Mouse (Mus musculus): ENCODE results near the gene Tec. TPM values are rescaled to one million over a fixed set of nuclear protein-coding genes. Genes with fewer than 3 reads are reported as not detected.

Tec gene
- polyA plus RNA-seq, 1 experiment from 2014 or later: 4.3 TPM

- H3K27ac ChIP-seq: no peak overlapping the region
- H3K4me1 ChIP-seq (replicated peaks): no peaks in the 10 kb centered on the region; the same call in 1 of the 2 replicates
- no peaks in the 10 kb centered on the region for H3K27me3 ChIP-seq (ENCODE audit: insufficient read depth, poor library complexity, severe bottlenecking)
- no peak for DNase-seq (ENCODE audit: low spot score)
- WGBS: 82% methylated on average over 2 of the region's 2 CpGs
- H3K36me3 ChIP-seq: no peaks in the 10 kb centered on the region
- H3K4me3 ChIP-seq: no peak overlapping the region
- no peaks in the 10 kb centered on the region for H3K9me3 ChIP-seq
Observed at GRCm38 (mm10) chr5:72776127-72776526, 92.2 kb downstream of the Tec start.

- H3K27me3 ChIP-seq (ENCODE audit: insufficient read depth, poor library complexity, severe bottlenecking): no peaks in the 10 kb centered on the region
- 72% methylated on average over 6 of the region's 6 CpGs for WGBS
- no peaks in the 10 kb centered on the region; the same call in 1 of the 2 replicates for H3K4me1 ChIP-seq (replicated peaks)
- no peaks in the 10 kb centered on the region for H3K9me3 ChIP-seq
- H3K27ac ChIP-seq: no peak overlapping the region
- no peak for DNase-seq (ENCODE audit: low spot score)
- H3K36me3 ChIP-seq: no peaks in the 10 kb centered on the region
- no peak overlapping the region for H3K4me3 ChIP-seq
Observed at GRCm38 (mm10) chr5:72769841-72770240, 98.4 kb downstream of the Tec start.

GRCm38 (mm10) chr5:72763546-72763945 is 104.7 kb downstream of the Tec start:
- Histone ChIP-seq H3K9me3 (no peaks in the 10 kb centered on the region), H3K4me3 (no peak overlapping the region), H3K27ac (no peak overlapping the region), H3K4me1 (replicated peaks) (0 out of 2 replicates have a peak, but pooled peaks cover 3% of the 10 kb centered on the region), H3K36me3 (no peaks in the 10 kb centered on the region), H3K27me3 (ENCODE audit: insufficient read depth, poor library complexity, severe bottlenecking) (no peaks in the 10 kb centered on the region)
- DNase-seq (ENCODE audit: low spot score): no peak
- WGBS: 90% methylated on average over 5 of the region's 5 CpGs

- Histone ChIP-seq H3K4me1 (replicated peaks) (0 out of 2 replicates have a peak, but pooled peaks cover 3% of the 10 kb centered on the region), H3K36me3 (no peaks in the 10 kb centered on the region), H3K27me3 (ENCODE audit: insufficient read depth, poor library complexity, severe bottlenecking) (no peaks in the 10 kb centered on the region), H3K27ac (no peak overlapping the region), H3K9me3 (no peaks in the 10 kb centered on the region), H3K4me3 (no peak overlapping the region)
- 80% methylated on average over 3 of the region's 3 CpGs for WGBS
- DNase-seq (ENCODE audit: low spot score): no peak
Observed at GRCm38 (mm10) chr5:72763025-72763424, 105.3 kb downstream of the Tec start.

GRCm38 (mm10) chr5:72761758-72762157 is 106.5 kb downstream of the Tec start:
- 68% methylated on average over 5 of the region's 5 CpGs for WGBS
- no peak for DNase-seq (ENCODE audit: low spot score)
- Histone ChIP-seq H3K4me1 (replicated peaks) (0 out of 2 replicates have a peak, but pooled peaks cover 3% of the 10 kb centered on the region), H3K9me3 (no peaks in the 10 kb centered on the region), H3K4me3 (no peak overlapping the region), H3K36me3 (no peaks in the 10 kb centered on the region), H3K27ac (no peak overlapping the region), H3K27me3 (ENCODE audit: insufficient read depth, poor library complexity, severe bottlenecking) (no peaks in the 10 kb centered on the region)

GRCm38 (mm10) chr5:72761237-72761636 is 107.0 kb downstream of the Tec start:
- 0 out of 2 replicates have a peak, but pooled peaks cover 3% of the 10 kb centered on the region for H3K4me1 ChIP-seq (replicated peaks)
- no peaks in the 10 kb centered on the region for H3K9me3 ChIP-seq
- H3K4me3 ChIP-seq: no peak overlapping the region
- no peaks in the 10 kb centered on the region for H3K27me3 ChIP-seq (ENCODE audit: insufficient read depth, poor library complexity, severe bottlenecking)
- 87% methylated on average over 5 of the region's 5 CpGs for WGBS
- H3K36me3 ChIP-seq: no peaks in the 10 kb centered on the region
- DNase-seq (ENCODE audit: low spot score): no peak
- no peak overlapping the region for H3K27ac ChIP-seq

GRCm38 (mm10) chr5:72758925-72759924 is 109.1 kb downstream of the Tec start:
- H3K27ac ChIP-seq: no peak overlapping the region
- H3K36me3 ChIP-seq: no peaks in the 10 kb centered on the region
- WGBS: 76% methylated on average over 13 of the region's 13 CpGs
- no peak for DNase-seq (ENCODE audit: low spot score)
- H3K27me3 ChIP-seq (ENCODE audit: insufficient read depth, poor library complexity, severe bottlenecking): no peaks in the 10 kb centered on the region
- H3K4me1 ChIP-seq (replicated peaks): 0 out of 2 replicates have a peak, but pooled peaks cover 3% of the 10 kb centered on the region
- H3K9me3 ChIP-seq: no peaks in the 10 kb centered on the region
- no peak overlapping the region for H3K4me3 ChIP-seq

- WGBS: 84% methylated on average over 18 of the region's 18 CpGs
- Histone ChIP-seq H3K27ac (no peak overlapping the region), H3K27me3 (ENCODE audit: insufficient read depth, poor library complexity, severe bottlenecking) (no peaks in the 10 kb centered on the region), H3K36me3 (no peaks in the 10 kb centered on the region), H3K9me3 (no peaks in the 10 kb centered on the region), H3K4me1 (replicated peaks) (0 out of 2 replicates have a peak, but pooled peaks cover 3% of the 10 kb centered on the region), H3K4me3 (no peak overlapping the region)
- no peak for DNase-seq (ENCODE audit: low spot score)
Observed at GRCm38 (mm10) chr5:72757155-72757773, 111.0 kb downstream of the Tec start.

GRCm38 (mm10) chr5:72755941-72756340 is 112.3 kb downstream of the Tec start:
- no peak overlapping the region for H3K27ac ChIP-seq
- no peak overlapping the region for H3K4me3 ChIP-seq
- no peaks in the 10 kb centered on the region for H3K9me3 ChIP-seq
- DNase-seq (ENCODE audit: low spot score): no peak
- H3K4me1 ChIP-seq (replicated peaks): no peaks in the 10 kb centered on the region
- WGBS: 90% methylated on average over 8 of the region's 8 CpGs
- no peaks in the 10 kb centered on the region for H3K27me3 ChIP-seq (ENCODE audit: insufficient read depth, poor library complexity, severe bottlenecking)
- H3K36me3 ChIP-seq: no peaks in the 10 kb centered on the region

GRCm38 (mm10) chr5:72755035-72755434 is 113.2 kb downstream of the Tec start:
- no peaks in the 10 kb centered on the region for H3K9me3 ChIP-seq
- no peaks in the 10 kb centered on the region for H3K4me1 ChIP-seq (replicated peaks)
- H3K27me3 ChIP-seq (ENCODE audit: insufficient read depth, poor library complexity, severe bottlenecking): no peaks in the 10 kb centered on the region
- H3K36me3 ChIP-seq: no peaks in the 10 kb centered on the region
- H3K4me3 ChIP-seq: no peak overlapping the region
- no peak overlapping the region for H3K27ac ChIP-seq
- no peak for DNase-seq (ENCODE audit: low spot score)
- 77% methylated on average over 2 of the region's 2 CpGs for WGBS

- no peaks in the 10 kb centered on the region for H3K36me3 ChIP-seq
- no peak within 1 kb of the TSS for H3K4me3 ChIP-seq
- no peaks in the 10 kb centered on the region for H3K9me3 ChIP-seq
- WGBS: 87% methylated on average over 5 of the region's 5 CpGs
- H3K4me1 ChIP-seq (replicated peaks): no peaks in the 10 kb centered on the region; the same call in 1 of the 2 replicates
- no peak within 1 kb of the TSS for H3K27ac ChIP-seq
- H3K27me3 ChIP-seq (ENCODE audit: insufficient read depth, poor library complexity, severe bottlenecking): no peaks in the 10 kb centered on the region
- DNase-seq (ENCODE audit: low spot score): no peak
Observed at GRCm38 (mm10) chr5:72752585-72752984, 115.7 kb downstream of the Tec start, which contains the start of gene Txk. Gene Txk (minus strand): TSS chr5:72752777.

GRCm38 (mm10) chr5:72751056-72751758 is 117.1 kb downstream of the Tec start:
- Histone ChIP-seq H3K9me3 (no peaks in the 10 kb centered on the region), H3K4me1 (replicated peaks) (no peaks in the 10 kb centered on the region; the same call in 1 of the 2 replicates)

More at GRCm38 (mm10) chr5:72751056-72751758, 117.1 kb downstream of the Tec start:
- WGBS: 87% methylated on average over 7 of the region's 7 CpGs
- no peak for DNase-seq (ENCODE audit: low spot score)
- Histone ChIP-seq H3K27ac (no peak overlapping the region), H3K36me3 (no peaks in the 10 kb centered on the region), H3K27me3 (ENCODE audit: insufficient read depth, poor library complexity, severe bottlenecking) (no peaks in the 10 kb centered on the region), H3K4me3 (no peak overlapping the region)

Data from hindbrain, embryonic 10.5 days (tissue).